Mouse (Mus musculus) G1E (cell line): ENCODE data around the gene Gab1.

Experiments used
- CTCF ChIP-seq: IDR thresholded peaks from 2 replicates; pipeline ENCODE4 v1.5.1; 2012; ENCODE audit warnings: low read depth, low read length, inconsistent platforms, mixed read lengths
- GATA1 ChIP-seq: IDR thresholded peaks from 2 replicates; pipeline ENCODE4 v1.6.1; 2012; ENCODE audit warnings: borderline replicate concordance, low read length, inconsistent platforms, mixed read lengths
- TAL1 ChIP-seq: conservative IDR thresholded peaks from 2 replicates; pipeline ENCODE4 v1.6.1; 2012; ENCODE audit warnings: low read depth, low read length, inconsistent platforms, mixed read lengths

DNA sequence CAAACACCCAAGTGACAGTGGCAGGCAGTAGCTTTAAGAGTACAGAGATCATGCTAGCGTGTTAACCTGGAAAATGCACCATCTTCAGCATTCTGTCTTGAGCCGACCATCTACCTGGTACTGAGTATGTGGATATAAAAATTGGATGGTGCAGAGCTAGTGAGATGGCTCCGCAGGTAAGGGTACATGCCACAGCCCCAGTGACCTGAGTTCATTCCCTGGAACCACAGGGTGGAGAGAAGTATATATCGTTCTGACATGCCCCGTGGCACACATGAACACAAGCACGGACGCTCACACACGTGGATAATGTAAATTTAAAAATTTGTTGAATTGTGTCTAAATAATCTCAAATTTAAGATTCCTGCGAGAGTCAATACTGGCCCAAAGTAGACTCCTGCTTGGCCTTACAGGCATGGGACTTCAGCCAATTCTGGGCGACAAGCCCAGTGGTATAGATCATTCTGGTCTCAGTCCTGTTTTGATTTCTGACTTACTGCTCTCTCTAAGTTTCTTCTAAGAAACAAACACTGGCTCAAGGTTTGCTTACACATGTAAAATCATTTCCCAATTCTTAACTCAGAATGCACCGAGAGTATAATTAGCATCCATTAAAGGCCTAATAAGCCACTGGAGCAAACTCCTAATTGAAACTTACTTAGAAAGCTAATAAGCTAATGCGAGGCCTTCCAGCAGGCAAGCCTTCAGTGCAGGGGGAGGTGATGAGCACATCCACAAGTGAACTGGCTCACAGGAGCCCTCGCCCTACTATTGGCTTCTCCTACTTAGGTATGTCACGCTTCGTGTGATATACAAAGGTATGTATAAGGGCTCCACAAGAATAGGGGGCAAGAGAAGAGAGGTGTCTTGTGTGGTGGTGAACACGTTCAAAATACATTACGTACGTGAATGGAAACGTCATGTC is 85.5 kb downstream of the Gab1 start:
- TF ChIP-seq CTCF (no peak), GATA1 (no peak), TAL1 (no peak)
